Mouse (Mus musculus) hindbrain, embryonic 16.5 days (tissue): ENCODE results near the gene Ppil1. TPM values are rescaled to one million over a fixed set of nuclear protein-coding genes. Genes with fewer than 3 reads are reported as not detected.
"Not testable (repeated sequence)": the region's sequence is repeated elsewhere in the genome, so short reads cannot be mapped to it uniquely, and the experiment has no call there.

ENCODE experiments used
- ATAC-seq: fragments of 200-750 bp; cut with Nextera tagmentation; 2 replicates; pipeline ENCODE4 v1.8.0; 2017; ENCODE audit warnings: moderate TSS enrichment, moderate library complexity
- H3K27ac ChIP-seq: fragments of 300-500 bp; sonication (generic); 2 replicates; pipeline ENCODE4 v1.5.1; 2014; ENCODE audit warnings: low read depth, mild to moderate bottlenecking, control low read depth, low read length, moderate library complexity
- H3K27me3 ChIP-seq: fragments of 300-500 bp; sonication (generic); replicated peaks from 2 replicates; pipeline ENCODE4 v1.6.1; 2014; ENCODE audit warnings: low read length; ENCODE audit not compliant: control insufficient read depth, insufficient read depth
- H3K36me3 ChIP-seq: fragments of 300-500 bp; sonication (generic); 2 replicates; pipeline ENCODE4 v1.6.1; 2014; ENCODE audit warnings: mild to moderate bottlenecking, low read length, moderate library complexity, mixed read lengths; ENCODE audit not compliant: control insufficient read depth, insufficient read depth
- H3K4me1 ChIP-seq: fragments of 300-500 bp; sonication (generic); 2 replicates; pipeline ENCODE4 v1.6.1; 2014; ENCODE audit warnings: low read depth, low read length; ENCODE audit not compliant: control insufficient read depth, insufficient read depth
- H3K4me2 ChIP-seq: fragments of 300-500 bp; sonication (generic); 2 replicates; pipeline ENCODE4 v1.6.1; 2014; ENCODE audit warnings: mild to moderate bottlenecking, low read length, control low read depth, moderate library complexity
- H3K4me3 ChIP-seq: fragments of 300-500 bp; sonication (generic); 2 replicates; pipeline ENCODE4 v1.5.1; 2014; ENCODE audit warnings: mild to moderate bottlenecking, low read length, control low read depth, moderate library complexity
- H3K9ac ChIP-seq: fragments of 300-500 bp; sonication (generic); 2 replicates; pipeline ENCODE4 v1.6.1; 2014; ENCODE audit warnings: low read depth, mild to moderate bottlenecking, control low read depth, low read length, moderate library complexity
- H3K9me3 ChIP-seq: fragments of 300-500 bp; sonication (generic); 2 replicates; pipeline ENCODE4 v1.6.1; 2014; ENCODE audit warnings: mild to moderate bottlenecking, low read length, moderate library complexity; ENCODE audit not compliant: control insufficient read depth
- WGBS: fragments of 180-500 bp; shearing (Covaris S2); extraction: QIAGEN DNeasy Blood & Tissue Kit; methylation state at CpG from one replicate; pipeline ENCODE4 v1.1.7; 2014; 5-methylcytosine and 5-hydroxymethylcytosine counted together
- polyA plus RNA-seq: library from polyadenylated mRNA; unstranded; fragments of >200 nt; fragmentation: Nextera tagmentation; extraction: Ambion mirVana; gene quantifications from 2 replicates; pipeline ENCODE4 v1.2.1, GENCODE M21; 2015

Ppil1 gene
- polyA plus RNA-seq, 1 experiment from 2014 or later, result 105 TPM

DNA sequence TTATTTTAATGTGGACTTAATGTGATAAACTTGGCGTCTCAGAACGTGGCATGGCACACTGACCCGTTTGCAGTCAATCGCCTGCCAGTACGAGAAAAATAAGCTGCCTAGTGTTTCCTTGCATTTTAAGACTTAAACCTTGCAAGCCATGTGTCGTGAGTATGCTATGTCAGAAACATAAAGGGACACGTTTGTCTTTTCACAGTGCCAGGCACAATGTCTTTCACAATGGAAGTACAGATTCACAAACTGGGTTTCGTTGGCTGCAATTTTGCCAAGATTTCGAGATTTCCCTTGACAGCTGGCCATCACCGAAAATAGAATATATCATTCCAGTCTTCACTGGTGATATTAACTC is 5.3 kb upstream of the Ppil1 start:
- Histone ChIP-seq H3K27me3 (no peaks in the 10 kb centered on the region), H3K27ac (peak overlapping the region; percentile 76), H3K9me3 (no peaks in the 10 kb centered on the region), H3K36me3 (no peaks in the 10 kb centered on the region), H3K9ac (peak overlapping the region; percentile 74), H3K4me2 (peak overlapping the region; percentile 68), H3K4me1 (peaks cover 19% of the 10 kb centered on the region), H3K4me3 (peak overlapping the region; percentile 56)
- ATAC-seq, result no peak
- 17% methylated on average over 10 of the region's 10 CpGs for WGBS

DNA sequence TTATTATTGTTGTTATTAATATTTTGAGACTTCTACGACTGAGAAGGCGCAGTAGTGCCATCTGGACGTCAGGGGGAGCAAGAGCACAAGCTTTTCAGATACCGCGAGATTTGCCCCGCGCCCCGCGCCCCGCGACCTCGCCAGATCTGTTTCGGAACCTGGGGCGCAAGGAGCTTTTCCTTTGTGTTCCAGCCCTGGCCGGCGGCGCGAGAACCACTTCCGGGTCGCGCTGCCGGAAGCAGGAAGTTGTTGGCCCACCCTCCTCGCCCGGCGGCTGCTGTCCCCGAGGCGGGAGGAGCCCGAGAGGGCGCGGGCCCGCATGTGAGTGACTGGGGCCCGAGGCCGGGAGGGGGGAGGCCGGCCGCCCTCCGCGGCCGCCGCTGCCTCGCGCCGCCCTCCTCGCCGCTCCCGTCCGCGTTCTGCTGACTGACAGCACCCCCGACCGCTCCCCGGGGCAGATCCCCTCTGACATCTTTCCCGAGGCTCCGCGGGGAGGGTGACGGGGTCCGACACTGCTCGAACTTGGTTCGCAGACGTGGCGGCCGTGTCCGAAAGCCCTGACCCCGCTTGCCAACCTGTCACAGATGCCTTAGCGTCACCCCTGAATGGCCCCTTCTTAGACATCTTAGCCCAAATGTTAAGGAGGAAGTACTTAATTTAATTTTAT is 4.8 kb upstream of the Ppil1 start, which contains the start of gene BC004004:
BC004004 (plus strand) TSS at position 107 of the 667 bp plus-strand sequence.
- Histone ChIP-seq H3K27ac (peak within 1 kb of the TSS; percentile 76), H3K4me3 (peak within 1 kb of the TSS; percentile 56), H3K9ac (peak within 1 kb of the TSS; percentile 74), H3K9me3 (no peaks in the 10 kb centered on the region), H3K4me2 (peak within 1 kb of the TSS; percentile 68), H3K36me3 (no peaks in the 10 kb centered on the region), H3K27me3 (no peaks in the 10 kb centered on the region), H3K4me1 (peaks cover 21% of the 10 kb centered on the region)
- peak; percentile 93 for ATAC-seq
- under 1% methylated on average over 47 of the region's 63 CpGs for WGBS

GRCm38 (mm10) chr17:29267931-29268681 is 4.1 kb upstream of the Ppil1 start:
- Histone ChIP-seq H3K4me1 (peaks cover 24% of the 10 kb centered on the region), H3K4me3 (peak overlapping the region; percentile 56), H3K9ac (peak overlapping the region; percentile 74), H3K27me3 (no peaks in the 10 kb centered on the region), H3K9me3 (no peaks in the 10 kb centered on the region), H3K27ac (peak overlapping the region; percentile 20; the same call in 1 of the 2 replicates), H3K4me2 (peak overlapping the region; percentile 68), H3K36me3 (no peaks in the 10 kb centered on the region)
- WGBS, result 65% methylated on average over 6 of the region's 6 CpGs
- peak; percentile 39 for ATAC-seq

- WGBS, result 93% methylated on average over 2 of the region's 2 CpGs
- H3K4me1 ChIP-seq, result peaks cover 33% of the 10 kb centered on the region
- H3K27ac ChIP-seq, ATAC-seq, H3K9ac ChIP-seq, H3K27me3 ChIP-seq, H3K9me3 ChIP-seq, H3K36me3 ChIP-seq, H3K4me3 ChIP-seq, H3K4me2 ChIP-seq: not testable (repeated sequence)
These were observed 3.1 kb upstream of the Ppil1 start for GRCm38 (mm10) chr17:29267040-29267439.

- H3K9me3 ChIP-seq, result no peaks in the 10 kb centered on the region
- no peak overlapping the region; the same call in 1 of the 2 replicates for H3K4me3 ChIP-seq
- peaks cover 6% of the 10 kb centered on the region for H3K36me3 ChIP-seq
- peak overlapping the region; percentile 97 for H3K27ac ChIP-seq
- H3K4me1 ChIP-seq, result peaks cover 28% of the 10 kb centered on the region
- ATAC-seq, result no peak
- WGBS, result 81% methylated on average over 5 of the region's 5 CpGs
- H3K9ac ChIP-seq, result peak overlapping the region; percentile 82
- peak overlapping the region; percentile 81 for H3K4me2 ChIP-seq
- H3K27me3 ChIP-seq, result no peaks in the 10 kb centered on the region
These were observed 774 bp upstream of the Ppil1 start for GRCm38 (mm10) chr17:29264760-29265159.

- Histone ChIP-seq H3K4me1 (peaks cover 23% of the 10 kb centered on the region), H3K27me3 (no peaks in the 10 kb centered on the region), H3K9ac (peak overlapping the region; percentile 82), H3K9me3 (no peaks in the 10 kb centered on the region), H3K36me3 (peaks cover 8% of the 10 kb centered on the region), H3K27ac (peak overlapping the region; percentile 97), H3K4me2 (peak overlapping the region; percentile 81), H3K4me3 (peak overlapping the region; percentile 86)
- 2% methylated on average over 14 of the region's 14 CpGs for WGBS
- 0 out of 2 replicates have a peak, but pooled peaks have one; percentile 9 for ATAC-seq
These were observed 569 bp downstream of the Ppil1 start for GRCm38 (mm10) chr17:29263417-29263816.

- 53% methylated on average over 2 of the region's 2 CpGs for WGBS
- Histone ChIP-seq H3K36me3 (peaks cover 15% of the 10 kb centered on the region), H3K4me2 (peak overlapping the region; percentile 28; the same call in 1 of the 2 replicates), H3K27ac (no peak overlapping the region), H3K9me3 (no peaks in the 10 kb centered on the region), H3K9ac (no peak overlapping the region), H3K4me3 (no peak overlapping the region), H3K4me1 (peaks cover 18% of the 10 kb centered on the region), H3K27me3 (no peaks in the 10 kb centered on the region)
- no peak for ATAC-seq
These were observed 1.7 kb downstream of the Ppil1 start for GRCm38 (mm10) chr17:29262259-29262649.

DNA sequence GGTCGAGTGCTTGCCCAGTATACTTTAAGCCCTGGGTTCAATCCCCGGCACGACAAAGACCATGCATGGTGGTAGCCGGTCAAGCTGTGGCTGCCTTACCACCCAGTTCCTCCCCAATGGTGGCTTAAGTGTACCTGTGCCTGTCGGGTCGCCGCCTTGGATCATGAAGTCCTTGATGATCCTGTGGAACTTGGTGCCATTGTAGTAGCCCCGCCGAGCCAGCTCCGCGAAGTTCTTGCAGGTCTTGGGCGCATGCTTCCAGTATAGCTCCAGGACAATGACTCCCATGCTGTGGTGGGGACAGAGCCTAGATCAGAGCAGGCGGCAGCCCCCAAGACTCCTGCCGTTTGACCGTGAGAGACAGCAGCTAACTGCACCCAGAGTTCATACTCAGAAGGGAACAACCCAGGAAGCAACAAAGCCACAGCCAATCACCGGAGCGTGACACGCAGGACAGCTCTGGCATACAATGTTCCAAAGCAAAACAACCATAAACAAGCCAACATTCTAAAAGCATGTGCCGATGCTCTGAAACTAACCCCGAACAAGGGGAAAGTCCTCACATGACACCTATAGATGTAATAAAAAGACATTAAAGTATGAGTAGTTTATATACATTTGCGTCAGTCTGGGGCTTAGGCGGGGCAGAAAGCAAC is 2.3 kb downstream of the Ppil1 start:
- Histone ChIP-seq H3K27ac (no peak overlapping the region), H3K27me3 (no peaks in the 10 kb centered on the region), H3K9ac (no peak overlapping the region), H3K36me3 (peaks cover 15% of the 10 kb centered on the region), H3K9me3 (no peaks in the 10 kb centered on the region), H3K4me1 (peaks cover 18% of the 10 kb centered on the region), H3K4me3 (no peak overlapping the region), H3K4me2 (no peak overlapping the region)
- no peak for ATAC-seq
- 84% methylated on average over 22 of the region's 22 CpGs for WGBS

- no peak for ATAC-seq
- Histone ChIP-seq H3K27ac (no peak overlapping the region), H3K4me3 (no peak overlapping the region), H3K9me3 (no peaks in the 10 kb centered on the region), H3K36me3 (peaks cover 15% of the 10 kb centered on the region), H3K9ac (no peak overlapping the region), H3K4me1 (peaks cover 18% of the 10 kb centered on the region), H3K27me3 (no peaks in the 10 kb centered on the region), H3K4me2 (no peak overlapping the region)
- WGBS, result 85% methylated on average over 15 of the region's 15 CpGs
These were observed 3.5 kb downstream of the Ppil1 start for GRCm38 (mm10) chr17:29260501-29260900.
